Mouse (Mus musculus) megakaryocyte, adult 5-6 weeks (primary cell): Measurements from ENCODE around the gene Gm20671. TPM values are rescaled to one million over a fixed set of nuclear protein-coding genes. Genes with fewer than 3 reads are reported as not detected.
"Not testable (repeated sequence)": the region's sequence is repeated elsewhere in the genome, so short reads cannot be mapped to it uniquely, and the experiment has no call there.

Experiments used
- ATAC-seq: 2 replicates; pipeline ENCODE4 v1.8.0; 2016; ENCODE audit warnings: mild to moderate bottlenecking, inconsistent platforms; ENCODE audit not compliant: poor library complexity, severe bottlenecking
- total RNA-seq, 2 experiments: library from RNA; stranded (forward) in 1 of 2; stranded (reverse) in 1 of 2; fragments of 153-499, 151-499 nt in 1 of 2; fragments of 221-1000, 200-1000 nt in 1 of 2; gene quantifications; 2 replicates each; pipeline versions ENCODE4 v1.2.3 to v1.2.4; 2015 to 2017

Gene Gm20671
- total RNA-seq, 2 experiments from 2014 or later, result 1.2 TPM; not detected in 1

DNA sequence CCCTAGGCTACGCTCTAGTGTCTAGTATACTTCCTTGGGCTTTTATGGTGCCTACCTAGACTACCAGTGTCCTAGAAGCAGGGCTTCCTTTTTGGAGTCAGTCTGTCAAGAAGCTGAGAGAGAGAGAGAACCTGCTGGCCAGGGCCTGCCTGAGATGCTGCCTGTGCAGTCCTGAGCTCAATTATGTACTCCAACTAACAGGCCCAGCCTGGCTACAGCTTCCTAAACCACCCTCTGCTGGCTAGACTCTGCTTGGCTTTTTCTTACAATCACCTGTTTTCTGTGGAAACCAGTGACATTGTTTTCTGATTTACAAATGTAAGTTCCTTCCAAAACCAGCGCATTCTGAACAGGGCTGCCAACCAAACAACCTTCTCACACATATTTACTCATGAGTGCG, 86.8 kb downstream of the Gm20671 start:
- ATAC-seq, result peak; percentile 33; the same call in 1 of the 2 replicates

DNA sequence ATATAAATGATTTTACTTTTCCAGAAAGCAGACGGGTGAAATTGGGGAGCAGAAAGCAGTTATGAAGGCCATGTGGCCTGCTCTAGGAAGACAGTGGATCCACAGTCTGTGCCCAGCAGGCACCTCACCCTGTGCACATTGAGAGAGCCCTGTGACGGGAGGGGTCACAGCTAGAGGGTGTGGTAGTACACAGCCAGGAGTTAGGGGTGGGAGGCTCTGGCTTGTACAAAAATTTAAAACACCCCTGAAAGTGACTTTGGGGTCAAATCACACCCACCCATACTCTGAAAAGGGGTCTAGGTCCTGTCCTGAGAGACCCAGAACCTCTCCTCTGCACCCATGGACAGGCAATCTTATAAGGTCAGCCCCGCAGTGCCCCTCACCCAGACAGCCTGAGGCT, 90.1 kb downstream of the Gm20671 start:
- not testable (repeated sequence) for ATAC-seq

DNA sequence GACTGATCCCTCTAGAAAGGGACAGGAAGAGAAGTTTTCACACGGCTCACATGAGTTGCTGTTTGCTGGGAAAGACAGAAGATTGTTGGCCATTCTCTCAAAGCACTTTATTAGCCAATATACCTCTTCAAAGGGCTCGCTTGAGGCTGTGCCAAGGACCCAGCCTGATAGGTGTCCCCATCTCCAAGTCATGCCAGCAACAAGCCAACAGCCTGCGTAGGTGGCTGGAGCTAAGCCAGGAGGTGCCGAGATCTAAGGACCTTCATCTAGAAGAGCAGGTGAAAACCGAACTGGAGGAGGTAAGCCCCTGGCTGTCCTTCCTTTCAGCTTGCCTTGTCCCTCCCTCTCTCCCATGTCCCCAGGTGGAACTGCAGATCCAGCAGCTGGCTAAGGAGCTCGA, 91.1 kb downstream of the Gm20671 start:
- ATAC-seq, result no peak

- peak; percentile 62 for ATAC-seq
These were observed 93.0 kb downstream of the Gm20671 start for GRCm38 (mm10) chr5:32733892-32734291.

- peak; percentile 47 for ATAC-seq
These were observed 98.1 kb downstream of the Gm20671 start for GRCm38 (mm10) chr5:32728851-32729250.

DNA sequence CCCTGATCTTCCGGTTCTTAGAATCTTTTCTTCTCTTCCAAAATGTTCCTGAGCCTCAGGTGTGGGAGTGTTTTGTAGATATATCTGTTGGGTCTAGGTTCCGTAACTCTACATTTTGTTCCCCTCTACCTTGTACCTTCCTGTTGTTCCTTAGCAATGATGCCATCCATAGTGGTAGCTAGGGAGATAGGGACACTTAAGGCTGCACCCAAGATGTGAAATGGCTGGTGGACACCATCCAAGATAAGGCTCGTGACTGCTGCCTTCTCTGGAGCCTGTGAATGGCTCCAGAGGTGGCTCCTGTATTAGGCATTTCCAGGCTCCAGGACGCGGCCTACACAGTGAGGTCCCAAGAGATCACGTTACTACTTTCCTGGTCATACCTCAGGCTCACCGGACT, 98.6 kb downstream of the Gm20671 start:
- ATAC-seq, result peak; percentile 49

- not testable (repeated sequence) for ATAC-seq
These were observed 101.5 kb downstream of the Gm20671 start for GRCm38 (mm10) chr5:32725397-32725796.

- ATAC-seq, result no peak
These were observed 102.9 kb downstream of the Gm20671 start for GRCm38 (mm10) chr5:32723981-32724380.

GRCm38 (mm10) chr5:32722711-32723110, 104.2 kb downstream of the Gm20671 start:
- peak; percentile 57 for ATAC-seq

GRCm38 (mm10) chr5:32722263-32722662, 104.6 kb downstream of the Gm20671 start:
- ATAC-seq, result 0 out of 2 replicates have a peak, but pooled peaks have one; percentile 16

- no peak for ATAC-seq
These were observed 105.6 kb downstream of the Gm20671 start for GRCm38 (mm10) chr5:32721316-32721715.

DNA sequence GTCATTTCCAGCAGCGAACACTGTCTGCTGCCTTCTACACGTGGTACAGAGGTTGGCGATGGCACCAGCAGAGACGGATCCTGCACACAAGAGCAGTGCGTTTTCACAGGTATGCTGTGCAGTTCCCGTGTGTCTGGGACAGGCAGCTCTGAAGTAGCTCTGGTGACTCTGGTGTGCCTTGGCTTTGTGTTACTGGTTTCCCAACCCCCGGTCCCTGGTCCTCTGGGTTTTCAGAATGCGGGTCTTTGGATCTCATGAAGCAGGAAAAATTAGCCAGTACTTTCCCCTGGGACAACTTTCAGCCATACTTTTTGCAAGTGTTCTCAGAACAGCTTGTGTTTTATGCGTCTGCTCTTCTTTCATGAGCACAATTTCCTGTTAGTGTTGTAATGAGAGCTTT, 106.5 kb downstream of the Gm20671 start:
- no peak for ATAC-seq

DNA sequence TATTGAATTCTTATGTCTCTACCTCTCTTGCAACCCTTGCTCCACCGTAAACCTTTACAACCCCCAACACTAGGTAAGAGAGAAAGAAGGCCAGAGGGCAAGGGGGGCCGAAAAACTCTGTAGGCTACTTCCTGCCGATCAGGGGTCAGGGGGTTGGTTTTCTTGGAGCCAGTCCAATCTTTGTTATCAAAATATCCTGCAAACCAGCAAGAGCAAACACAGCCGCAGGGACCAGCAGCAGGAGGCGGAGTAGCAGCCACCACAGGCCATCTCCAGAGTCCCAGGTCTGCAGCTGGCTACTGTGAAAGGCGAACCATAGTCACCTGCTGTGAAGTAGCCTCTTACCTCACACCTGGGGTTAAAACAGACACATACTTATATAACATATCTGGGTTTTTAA, 108.0 kb downstream of the Gm20671 start:
- ATAC-seq, result no peak

GRCm38 (mm10) chr5:32717726-32718125, 109.2 kb downstream of the Gm20671 start:
- ATAC-seq, result no peak

GRCm38 (mm10) chr5:32713703-32714467, 113.0 kb downstream of the Gm20671 start:
- ATAC-seq, result peak; percentile 95

DNA sequence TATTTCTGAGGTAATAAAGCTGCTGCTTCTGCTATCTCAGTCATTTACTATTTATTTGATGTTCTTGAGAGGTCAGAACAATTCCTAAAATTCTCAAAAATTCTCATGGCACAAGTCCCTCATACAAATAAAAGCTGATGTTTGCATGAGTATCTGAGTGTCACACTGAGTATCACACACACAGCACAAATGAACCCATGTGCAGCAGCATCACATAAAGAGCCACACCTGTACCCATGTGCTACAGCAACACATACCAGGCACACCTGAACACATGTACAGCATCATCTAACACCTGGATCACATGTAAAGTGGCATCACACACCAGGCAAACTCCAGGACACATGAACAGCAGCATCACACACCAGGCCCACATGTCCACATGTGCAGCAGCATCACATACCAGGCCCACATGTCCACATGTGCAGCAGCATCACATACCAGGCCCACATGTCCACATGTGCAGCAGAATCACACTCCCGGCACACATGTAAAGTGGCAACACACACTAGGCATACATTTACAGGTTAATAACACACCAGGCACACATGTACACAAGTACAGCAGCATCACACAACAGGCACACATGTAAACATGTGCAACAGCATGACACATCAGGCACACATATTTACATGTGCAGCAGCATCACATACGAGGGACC, 113.7 kb downstream of the Gm20671 start:
- no peak; the same call in 1 of the 2 replicates for ATAC-seq

- ATAC-seq, result no peak
These were observed 114.5 kb downstream of the Gm20671 start for GRCm38 (mm10) chr5:32712221-32713041.

- ATAC-seq, result no peak
These were observed 115.4 kb downstream of the Gm20671 start for GRCm38 (mm10) chr5:32711485-32711884.

DNA sequence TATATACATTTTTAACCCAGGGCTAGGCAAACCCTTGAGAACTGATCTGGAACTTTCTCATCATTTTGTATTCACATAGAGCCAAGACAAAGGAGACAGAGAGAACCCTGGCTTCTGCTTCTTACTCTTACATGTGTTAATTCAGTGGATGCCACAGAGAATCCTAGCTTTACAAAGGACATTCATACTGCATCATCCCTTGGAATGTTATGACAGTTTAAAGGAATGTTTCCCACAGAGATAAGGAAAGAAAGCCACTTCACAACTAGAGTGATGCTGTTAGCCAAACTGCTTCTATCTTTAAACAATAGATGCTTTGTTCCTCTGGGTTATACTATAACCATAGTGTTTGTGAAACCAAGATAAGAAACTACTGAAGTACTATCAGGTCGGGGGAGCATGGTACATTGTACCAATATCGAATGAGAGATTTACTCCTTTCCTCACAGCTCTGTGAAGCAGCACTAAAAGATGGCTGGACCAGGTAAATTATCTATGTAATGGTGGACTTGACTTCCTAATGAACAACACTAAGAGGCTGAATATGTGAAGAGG, 120.6 kb downstream of the Gm20671 start:
- ATAC-seq, result no peak

GRCm38 (mm10) chr5:32697208-32697867, 129.6 kb downstream of the Gm20671 start:
- ATAC-seq, result no peak
